Mouse (Mus musculus) intestine, postnatal 0 days (tissue): ENCODE results near the gene S1pr3. TPM values are rescaled to one million over a fixed set of nuclear protein-coding genes. Genes with fewer than 3 reads are reported as not detected.

ENCODE experiments used
- ATAC-seq: fragments of 200-750 bp; cut with Nextera tagmentation; 2 replicates; pipeline ENCODE4 v1.8.0; 2017; ENCODE audit warnings: mild to moderate bottlenecking, moderate TSS enrichment, moderate library complexity
- H3K27ac ChIP-seq: fragments of 300-500 bp; sonication (generic); 2 replicates; pipeline ENCODE4 v1.5.1; 2014; ENCODE audit warnings: mild to moderate bottlenecking, low read depth, low read length, moderate library complexity
- H3K27me3 ChIP-seq: fragments of 300-500 bp; sonication (generic); replicated peaks from 2 replicates; pipeline ENCODE4 v1.6.1; 2014; ENCODE audit warnings: low read length, mixed read lengths; ENCODE audit not compliant: control insufficient read depth, insufficient read depth
- H3K36me3 ChIP-seq: fragments of 300-500 bp; sonication (generic); 2 replicates; pipeline ENCODE4 v1.6.1; 2014; ENCODE audit warnings: mild to moderate bottlenecking, moderate library complexity; ENCODE audit not compliant: control insufficient read depth, insufficient read depth
- H3K4me1 ChIP-seq: fragments of 300-500 bp; sonication (generic); replicated peaks from 2 replicates; pipeline ENCODE4 v1.6.1; 2014; ENCODE audit warnings: antibody characterized with exemption, low read length, mixed read lengths; ENCODE audit not compliant: control insufficient read depth, insufficient read depth
- H3K4me2 ChIP-seq: fragments of 300-500 bp; sonication (generic); replicated peaks from 2 replicates; pipeline ENCODE4 v1.6.1; 2014; ENCODE audit warnings: low read depth, mild to moderate bottlenecking, moderate library complexity
- H3K4me3 ChIP-seq: fragments of 300-500 bp; sonication (generic); 2 replicates; pipeline ENCODE4 v1.5.1; 2014; ENCODE audit warnings: low read depth, low read length
- H3K9ac ChIP-seq: fragments of 300-500 bp; sonication (generic); 2 replicates; pipeline ENCODE4 v1.6.1; 2014; ENCODE audit warnings: mild to moderate bottlenecking, low read depth, low read length
- H3K9me3 ChIP-seq: fragments of 300-500 bp; sonication (generic); 2 replicates; pipeline ENCODE4 v1.6.1; 2016; ENCODE audit warnings: mixed run types; ENCODE audit not compliant: control insufficient read depth
- CTCF ChIP-seq: sonication (generic); IDR thresholded peaks from 2 replicates; pipeline ENCODE4 v1.5.1; 2016; ENCODE audit warnings: low read depth, mild to moderate bottlenecking, control low read depth, antibody characterized with exemption, moderate library complexity
- WGBS: fragments of 180-500 bp; shearing (Covaris S2); extraction: QIAGEN DNeasy Blood & Tissue Kit; methylation state at CpG from one replicate; pipeline ENCODE4 v1.1.7; 2014; 5-methylcytosine and 5-hydroxymethylcytosine counted together
- polyA plus RNA-seq: library from polyadenylated mRNA; unstranded; fragments of >200 nt; fragmentation: Nextera tagmentation; extraction: Ambion mirVana; gene quantifications from 2 replicates; pipeline ENCODE4 v1.2.1, GENCODE M21; 2015

The S1pr3 gene
- polyA plus RNA-seq, 1 experiment from 2014 or later, result 10.5 TPM

DNA sequence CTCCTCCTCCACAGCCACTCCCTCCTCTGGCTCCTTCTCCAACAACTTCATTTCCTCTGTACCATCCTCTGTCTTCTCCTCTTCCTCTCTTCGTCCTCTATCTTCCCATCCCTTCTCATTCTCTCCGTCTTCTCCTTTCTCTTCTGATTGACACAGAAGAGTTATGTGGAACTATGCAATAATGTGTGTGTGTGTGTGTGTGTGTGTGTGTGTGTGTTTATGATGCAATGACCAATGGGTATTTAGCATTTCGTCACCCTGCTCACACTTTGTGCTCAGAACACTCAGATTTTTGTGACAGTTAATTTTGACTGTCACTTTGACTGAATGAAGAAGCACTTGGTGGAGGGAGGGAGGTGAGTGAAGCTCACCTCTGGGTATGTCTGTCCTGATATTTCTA is 39.1 kb upstream of the S1pr3 start:
- WGBS, result 90% methylated on average over 3 of the region's 3 CpGs
- Histone ChIP-seq H3K9ac (no peak overlapping the region), H3K4me2 (no peak overlapping the region), H3K9me3 (no peaks in the 10 kb centered on the region), H3K4me1 (no peaks in the 10 kb centered on the region), H3K27ac (no peak overlapping the region), H3K36me3 (no peaks in the 10 kb centered on the region), H3K4me3 (no peak overlapping the region), H3K27me3 (no peaks in the 10 kb centered on the region)
- no peak for ATAC-seq
- TF ChIP-seq CTCF, result no peak

DNA sequence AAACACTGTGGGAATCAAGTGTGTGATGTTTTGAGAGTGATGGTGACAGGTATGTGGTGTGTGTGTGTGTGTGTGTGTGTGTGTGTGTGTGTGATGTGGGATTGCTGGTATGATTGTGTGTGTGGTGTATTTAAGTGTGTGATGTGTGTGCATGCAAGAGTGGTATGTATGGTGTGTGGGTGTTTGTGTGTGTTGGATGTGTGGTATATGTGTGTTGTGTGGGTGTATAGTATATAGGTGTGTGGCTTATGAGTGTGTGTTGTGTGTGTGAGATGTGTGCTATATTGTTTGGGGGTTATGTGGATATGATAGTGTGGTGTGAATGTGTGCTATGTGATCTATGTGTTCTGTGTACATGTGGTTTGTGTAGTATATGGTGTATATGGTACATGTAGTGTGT is 35.4 kb upstream of the S1pr3 start:
- Histone ChIP-seq H3K27ac (no peak overlapping the region), H3K27me3 (no peaks in the 10 kb centered on the region), H3K4me3 (no peak overlapping the region), H3K4me2 (no peak overlapping the region), H3K9ac (no peak overlapping the region), H3K4me1 (no peaks in the 10 kb centered on the region), H3K36me3 (no peaks in the 10 kb centered on the region), H3K9me3 (no peaks in the 10 kb centered on the region)
- no peak for ATAC-seq
- no peak for TF ChIP-seq CTCF

DNA sequence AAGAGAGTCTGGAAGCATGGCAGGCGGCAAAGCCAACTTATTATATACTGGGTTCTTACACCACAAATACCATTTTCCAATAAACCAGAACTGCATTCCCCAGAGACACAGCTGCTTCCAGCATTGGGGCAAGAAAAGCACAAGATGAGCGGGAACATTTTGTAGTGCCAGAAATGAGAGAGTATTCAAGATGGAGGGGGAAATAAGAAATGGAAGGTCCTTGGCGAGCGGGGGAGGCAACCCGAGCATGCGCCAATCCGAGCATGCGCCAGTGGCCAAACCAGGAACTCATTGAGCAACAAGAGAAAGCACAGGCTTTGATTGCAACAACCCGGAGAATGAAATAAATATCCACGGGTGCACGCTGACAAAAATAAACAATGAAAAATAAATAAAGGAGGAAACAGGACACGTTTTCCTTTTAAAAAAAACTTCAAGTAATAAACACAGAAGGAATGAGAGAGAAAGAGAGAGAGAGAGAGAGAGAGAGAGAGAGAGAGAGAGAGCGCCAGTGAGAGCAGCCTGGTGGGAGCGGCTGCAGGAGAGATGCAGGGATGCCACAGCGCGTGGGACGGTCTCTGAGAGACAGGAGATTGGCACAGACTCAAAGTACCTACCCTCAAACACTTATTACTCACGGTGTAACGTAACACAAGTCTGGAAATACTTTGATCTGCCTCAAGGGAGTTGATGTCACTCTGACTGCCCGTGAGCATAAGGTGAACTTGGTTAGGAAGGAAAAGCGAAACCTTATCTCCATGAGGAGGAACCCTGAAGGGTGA is 34.2 kb upstream of the S1pr3 start:
- ATAC-seq, result no peak
- Histone ChIP-seq H3K4me2 (peak overlapping the region; percentile 17; the same call in 1 of the 2 replicates), H3K27ac (no peak overlapping the region), H3K4me1 (no peaks in the 10 kb centered on the region), H3K9me3 (no peaks in the 10 kb centered on the region), H3K27me3 (no peaks in the 10 kb centered on the region), H3K4me3 (no peak overlapping the region), H3K9ac (no peak overlapping the region), H3K36me3 (no peaks in the 10 kb centered on the region)
- no peak for TF ChIP-seq CTCF
- 74% methylated on average over 21 of the region's 21 CpGs for WGBS

DNA sequence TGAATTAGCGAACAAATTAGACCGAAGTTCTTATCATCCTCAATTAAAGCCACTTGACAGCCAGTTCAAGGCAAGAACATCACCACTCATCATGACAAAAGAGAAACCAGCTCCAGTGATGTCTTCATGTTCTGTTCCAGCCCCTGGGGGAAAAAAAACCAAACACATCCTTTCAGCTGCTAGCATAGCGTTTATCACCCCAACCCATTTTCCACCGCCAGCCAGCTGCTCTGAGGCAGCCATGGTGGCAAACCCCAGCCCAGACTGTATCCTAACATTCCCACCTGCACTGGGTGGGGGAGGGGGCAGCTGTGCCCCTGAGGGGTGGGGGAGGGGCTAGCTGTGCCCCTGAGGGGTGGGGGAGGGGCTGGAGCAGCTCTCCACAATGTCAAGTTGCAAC is 30.3 kb upstream of the S1pr3 start:
- H3K4me3 ChIP-seq, result no peak overlapping the region
- H3K27me3 ChIP-seq, result no peaks in the 10 kb centered on the region
- 34% methylated on average over 4 of the region's 4 CpGs for WGBS
- TF ChIP-seq CTCF, result no peak
- no peak overlapping the region for H3K9ac ChIP-seq
- H3K9me3 ChIP-seq, result no peaks in the 10 kb centered on the region
- H3K4me2 ChIP-seq, result no peak overlapping the region
- H3K27ac ChIP-seq, result no peak overlapping the region; the same call in 1 of the 2 replicates
- H3K4me1 ChIP-seq, result no peaks in the 10 kb centered on the region
- no peak for ATAC-seq
- no peaks in the 10 kb centered on the region for H3K36me3 ChIP-seq

DNA sequence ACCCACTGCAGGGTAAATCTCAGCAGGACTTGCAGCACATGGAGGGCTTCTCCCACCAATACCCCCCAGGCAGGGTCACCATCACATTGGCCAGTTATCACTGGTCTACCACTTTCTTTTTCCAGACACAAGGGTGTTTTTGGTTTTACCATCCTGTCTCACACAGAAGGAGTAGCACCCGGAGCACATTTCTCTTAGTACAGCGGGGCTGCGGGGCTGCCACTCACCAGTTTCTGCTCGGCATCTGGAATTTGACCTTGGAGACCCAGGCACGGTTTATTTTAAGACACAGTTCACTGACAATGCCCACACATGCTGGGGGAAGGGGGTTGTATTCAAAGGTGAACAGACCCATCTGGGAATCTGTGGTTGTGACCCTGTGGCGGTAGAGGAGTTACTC is 28.8 kb upstream of the S1pr3 start:
- ATAC-seq, result no peak
- Histone ChIP-seq H3K4me2 (no peak overlapping the region), H3K9ac (no peak overlapping the region), H3K27me3 (no peaks in the 10 kb centered on the region), H3K4me3 (no peak overlapping the region), H3K4me1 (no peaks in the 10 kb centered on the region), H3K9me3 (no peaks in the 10 kb centered on the region), H3K36me3 (no peaks in the 10 kb centered on the region), H3K27ac (no peak overlapping the region)
- WGBS, result 32% methylated on average over 6 of the region's 6 CpGs
- no peak for TF ChIP-seq CTCF

DNA sequence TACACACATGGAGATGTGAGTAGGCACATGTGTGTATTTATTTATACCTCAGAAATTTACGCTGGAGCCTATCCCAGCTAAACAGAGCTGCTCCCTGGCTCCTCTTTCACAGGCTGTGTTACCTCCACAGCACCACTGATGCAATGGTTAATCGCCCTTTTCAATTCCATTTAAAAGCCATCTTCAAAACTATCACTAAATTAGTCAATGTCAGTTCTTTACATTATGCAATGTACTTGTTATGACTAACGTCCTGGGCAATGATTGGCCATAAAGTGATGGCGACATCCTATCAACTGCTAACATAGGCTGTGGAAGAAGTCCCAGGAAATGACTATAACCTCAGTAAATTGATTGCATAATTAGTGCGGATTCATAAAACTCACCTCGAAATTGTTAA is 26.9 kb upstream of the S1pr3 start:
- Histone ChIP-seq H3K4me1 (no peaks in the 10 kb centered on the region), H3K27ac (no peak overlapping the region), H3K9me3 (no peaks in the 10 kb centered on the region), H3K9ac (no peak overlapping the region), H3K36me3 (no peaks in the 10 kb centered on the region), H3K4me2 (no peak overlapping the region), H3K27me3 (no peaks in the 10 kb centered on the region), H3K4me3 (no peak overlapping the region)
- no peak for ATAC-seq
- whole genome bisulfite sequencing, result 85% methylated on average over 6 of the region's 6 CpGs
- no peak for TF ChIP-seq CTCF

DNA sequence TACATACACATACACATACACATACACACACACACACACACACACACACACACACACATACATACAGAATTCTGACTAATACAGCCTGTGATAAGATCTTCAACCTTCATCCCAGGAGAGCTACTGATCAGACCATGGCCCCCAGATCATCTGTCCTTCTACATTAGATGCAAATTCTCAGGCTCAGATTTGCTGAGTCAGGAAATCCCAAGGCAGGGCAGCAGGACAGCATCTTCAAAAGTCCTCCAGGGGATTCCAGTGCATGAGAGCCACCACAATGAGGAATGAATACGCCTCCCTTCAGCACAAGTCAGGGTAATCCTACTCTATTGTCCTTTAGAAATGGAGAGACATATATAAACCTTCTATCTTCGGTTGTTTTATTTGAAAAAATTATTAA is 23.5 kb upstream of the S1pr3 start:
- no peaks in the 10 kb centered on the region for H3K27me3 ChIP-seq
- H3K4me1 ChIP-seq, result no peaks in the 10 kb centered on the region
- 76% methylated on average over 2 of the region's 2 CpGs for WGBS
- H3K9ac ChIP-seq, result no peak overlapping the region
- no peak overlapping the region for H3K4me2 ChIP-seq
- ATAC-seq, result no peak
- no peak overlapping the region for H3K4me3 ChIP-seq
- TF ChIP-seq CTCF, result no peak
- no peak overlapping the region for H3K27ac ChIP-seq
- no peaks in the 10 kb centered on the region for H3K36me3 ChIP-seq
- no peaks in the 10 kb centered on the region for H3K9me3 ChIP-seq
